Mouse (Mus musculus) cerebellum, postnatal 10 days (tissue): ENCODE data around the gene Nmnat2.

Experiments used
- DNase-seq, 2 experiments: peaks; one replicate each; pipeline ENCODE4 v3.0.0; 2021; ENCODE audit warnings: mixed read lengths in 2 of 2

Gene Nmnat2

DNA sequence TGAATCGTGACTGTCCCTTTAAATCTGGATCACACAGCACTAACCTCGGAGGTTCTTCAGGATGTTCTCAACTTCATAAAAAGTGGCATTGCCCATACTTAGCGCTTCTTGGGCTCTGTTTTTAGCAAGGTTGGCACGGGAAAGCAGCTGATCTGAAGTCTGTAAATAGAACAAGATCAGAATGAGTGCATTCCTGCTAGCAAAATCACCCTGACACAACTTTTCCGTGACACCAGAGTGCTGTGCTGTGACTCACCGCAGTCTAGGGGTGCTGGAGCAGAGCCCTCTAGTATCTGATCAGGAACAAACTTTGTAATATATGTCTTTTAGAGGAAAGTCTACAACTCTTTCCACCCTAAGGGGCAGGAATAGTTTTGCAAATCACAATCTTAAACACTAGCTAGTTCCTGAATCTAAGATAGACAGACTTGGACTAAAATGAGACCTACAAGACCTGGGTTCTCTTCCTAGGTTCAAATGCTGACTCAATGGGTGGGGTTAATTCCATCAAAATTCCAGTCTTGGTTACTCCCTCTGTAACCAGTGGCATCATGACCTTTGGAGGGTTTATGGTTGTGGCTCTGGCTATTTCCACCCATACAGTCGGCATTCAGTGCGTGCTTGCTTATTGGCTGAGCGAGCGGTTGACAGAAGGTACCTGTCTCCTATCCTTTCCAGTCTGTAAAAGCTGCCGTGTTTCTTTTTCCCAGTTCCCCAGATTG lies 175.4 kb downstream of the Nmnat2 start:
- DNase-seq: no peak

- DNase-seq: peak in 1 of 2 experiments; percentile 36
Observed at GRCm38 (mm10) chr1:153133865-153134781, 179.3 kb downstream of the Nmnat2 start.

DNA sequence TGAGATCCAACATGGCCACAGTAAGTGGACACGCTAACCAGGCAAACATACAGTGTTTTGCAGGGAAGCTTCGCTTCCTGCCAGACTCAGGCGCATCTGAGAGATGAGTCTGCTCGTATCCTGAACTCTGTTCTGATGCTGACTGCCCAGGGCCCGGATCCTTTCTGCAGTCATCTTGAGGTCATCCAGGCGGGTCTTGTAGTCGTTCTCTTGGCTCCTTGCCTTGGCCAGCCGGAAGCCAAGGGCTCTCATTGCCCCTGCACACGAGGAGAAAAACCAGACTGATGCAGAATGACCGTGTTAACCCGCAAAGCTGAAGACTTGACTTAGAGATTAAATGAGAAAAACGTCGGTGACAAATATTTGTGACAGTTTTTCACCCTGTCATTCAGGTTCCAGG lies 181.9 kb downstream of the Nmnat2 start:
- DNase-seq: peak; percentile 34 to 52

DNA sequence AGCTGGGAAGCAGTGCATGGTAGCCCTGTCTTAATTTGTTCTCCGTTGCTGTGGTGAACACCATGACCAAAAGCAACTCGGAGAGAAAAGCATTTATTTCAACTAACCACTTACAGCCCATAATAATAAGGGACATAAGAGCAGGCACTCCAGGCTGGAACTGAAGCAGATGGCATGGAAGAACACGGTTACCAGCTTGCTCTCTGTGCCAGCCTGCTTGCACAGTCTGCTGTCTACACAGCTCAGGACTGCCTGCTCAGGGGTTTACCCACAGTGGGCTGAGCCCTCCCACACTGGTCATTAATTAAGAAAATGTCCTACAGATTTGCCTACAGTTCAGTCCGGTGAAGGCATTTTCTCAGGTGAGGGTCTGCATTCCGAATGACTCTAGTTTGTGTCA lies 183.7 kb downstream of the Nmnat2 start:
- DNase-seq: peak; percentile 35 to 39

DNA sequence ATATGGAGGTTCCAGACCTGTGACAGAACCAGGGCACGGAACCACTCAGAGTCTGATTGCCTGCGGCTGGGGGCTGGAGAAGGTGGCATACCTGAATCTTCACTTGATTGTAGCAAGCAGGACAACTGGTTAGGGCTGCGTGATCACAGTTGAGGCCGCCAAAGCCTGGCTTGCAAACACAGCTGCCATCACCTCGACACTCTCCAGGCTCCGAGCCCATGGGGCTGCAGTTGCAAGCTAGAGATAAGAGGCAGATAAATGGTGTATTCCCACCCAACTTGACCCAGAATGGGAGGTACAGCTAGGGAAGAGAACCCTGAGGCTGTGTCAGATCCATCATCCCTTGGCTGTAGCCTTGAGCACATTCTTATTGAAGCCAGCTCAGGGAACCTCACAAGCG lies 184.8 kb downstream of the Nmnat2 start:
- DNase-seq: no peak

DNA sequence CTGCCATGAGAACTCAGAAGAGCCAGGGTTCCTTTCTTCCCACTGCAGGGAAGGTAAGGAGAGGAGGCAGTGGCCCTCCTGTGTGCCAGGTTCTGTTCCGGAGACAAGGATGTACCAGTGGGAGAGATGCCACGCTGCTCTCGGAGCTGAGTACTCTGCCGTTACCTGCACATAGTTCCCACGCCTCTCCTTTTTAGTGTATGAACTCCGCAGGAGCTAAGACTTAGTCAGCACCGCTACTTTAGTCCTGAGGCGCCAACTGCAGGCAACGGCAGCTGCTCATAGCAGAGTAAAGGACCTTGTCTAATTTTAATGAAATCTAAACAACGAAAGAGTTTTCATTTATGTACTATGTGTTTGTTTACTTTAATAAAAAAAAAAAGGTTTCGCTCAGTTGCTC lies 185.5 kb downstream of the Nmnat2 start:
- DNase-seq: no peak

GRCm38 (mm10) chr1:153140747-153141228 lies 186.0 kb downstream of the Nmnat2 start:
- DNase-seq: no peak

DNA sequence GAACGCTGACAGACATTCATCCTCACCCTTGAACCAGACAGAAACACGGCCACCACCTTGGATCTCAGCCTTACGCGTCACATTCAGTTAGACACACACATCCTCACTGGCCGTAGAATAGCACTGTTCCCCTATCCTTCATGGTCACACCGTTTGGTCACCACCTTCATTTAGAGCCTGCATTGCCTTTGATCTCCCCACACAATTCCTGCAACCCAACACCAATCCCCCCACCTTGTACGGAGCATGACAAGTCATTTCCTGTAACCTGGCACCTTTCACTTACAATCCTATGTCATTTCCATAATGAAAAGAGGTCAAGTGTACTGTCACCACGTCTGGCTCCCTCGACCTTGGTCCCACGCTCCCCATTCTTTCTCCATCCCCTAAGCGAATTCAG lies 189.2 kb downstream of the Nmnat2 start:
- DNase-seq: no peak

DNA sequence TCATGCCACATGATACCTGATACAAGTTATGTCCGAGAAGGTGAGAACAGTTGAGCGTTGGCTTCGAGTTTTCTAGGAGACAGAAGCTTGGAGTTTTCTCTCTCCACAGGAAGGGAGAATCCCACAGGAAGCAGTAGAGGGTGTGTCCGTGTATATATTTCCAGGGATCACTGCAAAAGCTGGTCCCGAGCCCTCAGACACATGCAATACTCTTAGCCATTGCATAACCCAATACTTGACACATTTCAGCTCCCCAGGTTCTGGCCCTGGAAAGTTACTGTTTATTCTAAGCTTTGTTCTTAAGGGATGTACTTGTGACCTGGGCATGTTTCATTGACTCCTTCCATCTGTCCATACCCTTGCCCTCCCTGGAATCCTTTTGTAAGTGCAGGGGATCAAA lies 191.0 kb downstream of the Nmnat2 start:
- DNase-seq: no peak

- peak; percentile 49 to 50 for DNase-seq
Observed at GRCm38 (mm10) chr1:153152594-153152993, 197.8 kb downstream of the Nmnat2 start.

- peak in 1 of 2 experiments; percentile 24 for DNase-seq
Observed at GRCm38 (mm10) chr1:153153619-153154137, 198.9 kb downstream of the Nmnat2 start.

DNA sequence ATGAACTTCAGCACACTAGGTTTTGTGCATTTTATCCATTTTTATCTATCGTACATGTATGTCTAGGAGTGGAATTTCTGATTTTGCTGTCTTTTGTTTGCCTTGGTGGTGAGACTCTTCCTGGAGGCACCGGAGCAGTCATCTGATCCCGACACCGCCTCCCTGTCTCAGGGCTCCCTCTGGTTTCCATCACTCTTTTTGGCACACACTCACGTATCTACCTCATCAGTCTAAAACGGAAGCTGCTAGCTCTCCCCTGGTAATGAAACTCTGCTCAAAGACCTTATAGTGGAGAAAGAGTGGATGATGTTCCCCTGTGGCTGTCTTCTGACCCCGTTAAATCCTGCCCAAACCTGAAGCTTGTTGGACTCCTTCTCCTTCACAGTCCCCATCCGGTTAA lies 200.6 kb downstream of the Nmnat2 start:
- no peak for DNase-seq

GRCm38 (mm10) chr1:153157021-153157623 lies 202.3 kb downstream of the Nmnat2 start:
- no peak for DNase-seq

DNA sequence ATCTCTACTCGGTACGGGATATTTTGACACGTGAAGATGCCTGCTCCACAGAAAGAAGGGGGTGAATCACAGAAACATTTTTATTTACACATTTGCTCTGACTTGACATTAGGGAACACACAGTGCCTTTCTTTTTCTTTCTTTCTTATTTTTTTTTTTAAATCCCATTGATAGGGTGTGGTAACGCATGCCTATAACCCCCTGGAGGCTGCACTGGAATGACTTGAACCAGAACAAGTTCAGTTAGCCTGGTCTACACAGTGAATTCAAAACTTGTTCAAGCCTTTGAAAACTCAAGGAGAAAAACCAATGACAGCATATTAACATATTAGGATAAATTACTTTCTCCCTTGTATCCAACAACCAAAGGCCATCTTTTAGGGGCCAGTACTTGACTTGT lies 204.3 kb downstream of the Nmnat2 start:
- DNase-seq: no peak

GRCm38 (mm10) chr1:153163831-153164230 lies 209.0 kb downstream of the Nmnat2 start:
- no peak for DNase-seq

- DNase-seq: no peak
Observed at GRCm38 (mm10) chr1:153168293-153168692, 213.5 kb downstream of the Nmnat2 start.
